Mouse (Mus musculus) neural tube, embryonic 11.5 days (tissue): Measurements from ENCODE around the gene Asb16. TPM values are rescaled to one million over a fixed set of nuclear protein-coding genes. Genes with fewer than 3 reads are reported as not detected.
"Not testable (repeated sequence)": the region's sequence is repeated elsewhere in the genome, so short reads cannot be mapped to it uniquely, and the experiment has no call there.

Experiments used
- ATAC-seq: fragments of 200-750 bp; cut with Nextera tagmentation; 2 replicates; pipeline ENCODE4 v1.8.0; 2017; ENCODE audit warnings: moderate number of reproducible peaks, mild to moderate bottlenecking, moderate TSS enrichment, moderate library complexity; ENCODE audit not compliant: insufficient read depth, low FRiP score, low TSS enrichment
- DNase-seq: peaks from one replicate; pipeline ENCODE4 v3.0.0-alpha.2; 2015; ENCODE audit warnings: low spot score
- H3K27ac ChIP-seq: fragments of 300-500 bp; sonication (generic); 2 replicates; pipeline ENCODE4 v1.5.1; 2014; ENCODE audit warnings: low read depth, mild to moderate bottlenecking, low read length
- H3K27me3 ChIP-seq: fragments of 300-500 bp; sonication (generic); 2 replicates; pipeline ENCODE4 v1.6.1; 2014; ENCODE audit warnings: mild to moderate bottlenecking, low read length, mixed read lengths; ENCODE audit not compliant: control insufficient read depth, insufficient read depth
- H3K36me3 ChIP-seq: fragments of 300-500 bp; sonication (generic); 2 replicates; pipeline ENCODE4 v1.6.1; 2014; ENCODE audit warnings: mild to moderate bottlenecking, low read length, moderate library complexity, mixed read lengths; ENCODE audit not compliant: control insufficient read depth, insufficient read depth
- H3K4me1 ChIP-seq: fragments of 300-500 bp; sonication (generic); 2 replicates; pipeline ENCODE4 v1.6.1; 2014; ENCODE audit warnings: low read length, mixed read lengths; ENCODE audit not compliant: control insufficient read depth, insufficient read depth
- H3K4me2 ChIP-seq: fragments of 300-500 bp; sonication (generic); 2 replicates; pipeline ENCODE4 v1.6.1; 2014; ENCODE audit warnings: low read depth, mild to moderate bottlenecking, moderate library complexity
- H3K4me3 ChIP-seq: fragments of 300-500 bp; sonication (generic); 2 replicates; pipeline ENCODE4 v1.5.1; 2014; ENCODE audit warnings: low read depth, low read length
- H3K9ac ChIP-seq: fragments of 300-500 bp; sonication (generic); 2 replicates; pipeline ENCODE4 v1.6.1; 2014; ENCODE audit warnings: mild to moderate bottlenecking, low read length
- H3K9me3 ChIP-seq: fragments of 300-500 bp; sonication (generic); 2 replicates; pipeline ENCODE4 v1.6.1; 2016; ENCODE audit warnings: low read length; ENCODE audit not compliant: control insufficient read depth
- WGBS: fragments of 180-500 bp; shearing (Covaris S2); extraction: QIAGEN DNeasy Blood & Tissue Kit; methylation state at CpG from one replicate; pipeline ENCODE4 v1.1.7; 2014; 5-methylcytosine and 5-hydroxymethylcytosine counted together
- polyA plus RNA-seq: library from polyadenylated mRNA; unstranded; fragments of >200 nt; fragmentation: Nextera tagmentation; extraction: Ambion mirVana; gene quantifications from 2 replicates; pipeline ENCODE4 v1.2.1, GENCODE M21; 2014

The Asb16 gene
- polyA plus RNA-seq, 1 experiment from 2014 or later, result not detected

GRCm38 (mm10) chr11:102266631-102267355 is 1.8 kb upstream of the Asb16 start:
- Histone ChIP-seq H3K4me3 (no peak overlapping the region), H3K9ac (no peak overlapping the region), H3K4me2 (no peak overlapping the region), H3K9me3 (no peaks in the 10 kb centered on the region), H3K27me3 (no peaks in the 10 kb centered on the region), H3K4me1 (peaks cover 4% of the 10 kb centered on the region), H3K27ac (no peak overlapping the region), H3K36me3 (no peaks in the 10 kb centered on the region)
- ATAC-seq, result no peak
- DNase-seq, result no peak
- WGBS, result 90% methylated on average over 8 of the region's 8 CpGs

- H3K9ac ChIP-seq, result no peak overlapping the region
- no peak overlapping the region for H3K4me3 ChIP-seq
- 13% methylated on average over 11 of the region's 11 CpGs for WGBS
- H3K27ac ChIP-seq, result no peak overlapping the region
- H3K4me2 ChIP-seq, result no peak overlapping the region
- DNase-seq, result peak; percentile 75
- H3K27me3 ChIP-seq, result no peaks in the 10 kb centered on the region
- H3K36me3 ChIP-seq, result no peaks in the 10 kb centered on the region
- no peaks in the 10 kb centered on the region for H3K9me3 ChIP-seq
- peaks cover 4% of the 10 kb centered on the region for H3K4me1 ChIP-seq
- ATAC-seq, result no peak
Observed at GRCm38 (mm10) chr11:102267480-102267879, 1.1 kb upstream of the Asb16 start.

- Histone ChIP-seq H3K4me1 (peaks cover 7% of the 10 kb centered on the region), H3K27ac (no peak overlapping the region), H3K9ac (peak overlapping the region; percentile 49), H3K4me2 (peak overlapping the region; percentile 74), H3K4me3 (peak overlapping the region; percentile 35), H3K9me3 (no peaks in the 10 kb centered on the region), H3K27me3 (peaks cover 3% of the 10 kb centered on the region; the same call in 1 of the 2 replicates), H3K36me3 (no peaks in the 10 kb centered on the region)
- ATAC-seq, result peak; percentile 35
- WGBS, result under 1% methylated on average over 33 of the region's 33 CpGs
- peak; percentile 68 for DNase-seq
Observed at GRCm38 (mm10) chr11:102276411-102276915, 7.9 kb downstream of the Asb16 start.

- Histone ChIP-seq H3K4me2 (no peak overlapping the region), H3K36me3 (no peaks in the 10 kb centered on the region), H3K4me1 (peaks cover 7% of the 10 kb centered on the region), H3K9me3 (no peaks in the 10 kb centered on the region), H3K9ac (no peak overlapping the region), H3K27ac (no peak overlapping the region), H3K27me3 (peaks cover 3% of the 10 kb centered on the region; the same call in 1 of the 2 replicates), H3K4me3 (no peak overlapping the region)
- no peak for ATAC-seq
- WGBS, result 68% methylated on average over 7 of the region's 12 CpGs
- no peak for DNase-seq
Observed at GRCm38 (mm10) chr11:102277754-102278153, 9.2 kb downstream of the Asb16 start.

GRCm38 (mm10) chr11:102279595-102279994 is 11.1 kb downstream of the Asb16 start:
- Histone ChIP-seq H3K9me3 (no peaks in the 10 kb centered on the region), H3K36me3 (no peaks in the 10 kb centered on the region), H3K4me2 (no peak overlapping the region), H3K27me3 (peaks cover 3% of the 10 kb centered on the region; the same call in 1 of the 2 replicates), H3K4me3 (no peak overlapping the region), H3K27ac (no peak overlapping the region), H3K4me1 (peaks cover 7% of the 10 kb centered on the region), H3K9ac (no peak overlapping the region)
- no peak for DNase-seq
- no peak for ATAC-seq
- WGBS, result 95% methylated on average over 3 of the region's 3 CpGs

- not testable (repeated sequence) for ATAC-seq
Observed at GRCm38 (mm10) chr11:102280267-102280666, 11.7 kb downstream of the Asb16 start.

GRCm38 (mm10) chr11:102283922-102284321 is 15.4 kb downstream of the Asb16 start:
- Histone ChIP-seq H3K27ac (no peak overlapping the region), H3K9ac (no peak overlapping the region), H3K4me3 (no peak overlapping the region), H3K27me3 (no peaks in the 10 kb centered on the region), H3K36me3 (peaks cover 4% of the 10 kb centered on the region; the same call in 1 of the 2 replicates), H3K9me3 (no peaks in the 10 kb centered on the region), H3K4me2 (peak overlapping the region; percentile 34), H3K4me1 (peaks cover 10% of the 10 kb centered on the region)
- no peak for ATAC-seq
- no peak for DNase-seq
- 87% methylated on average over 6 of the region's 6 CpGs for whole genome bisulfite sequencing

More at GRCm38 (mm10) chr11:102280267-102280666, 11.7 kb downstream of the Asb16 start:
- not testable (repeated sequence) for H3K4me1 ChIP-seq, H3K27ac ChIP-seq, H3K36me3 ChIP-seq, H3K4me2 ChIP-seq, H3K4me3 ChIP-seq, H3K9me3 ChIP-seq, H3K9ac ChIP-seq, DNase-seq, H3K27me3 ChIP-seq
- WGBS, result 71% methylated on average over 6 of the region's 6 CpGs

GRCm38 (mm10) chr11:102284501-102285094 is 16.1 kb downstream of the Asb16 start, which contains the start of gene Tmub2:
Gene Tmub2, plus strand, starts transcription at chr11:102284931.
- Histone ChIP-seq H3K27me3 (no peaks in the 10 kb centered on the region), H3K9me3 (no peaks in the 10 kb centered on the region), H3K4me1 (peaks cover 10% of the 10 kb centered on the region), H3K4me2 (peak within 1 kb of the TSS; percentile 71), H3K36me3 (peaks cover 4% of the 10 kb centered on the region; the same call in 1 of the 2 replicates), H3K27ac (0 out of 2 replicates have a peak within 1 kb of the TSS, but pooled peaks have one; percentile 44), H3K4me3 (peak within 1 kb of the TSS; percentile 83), H3K9ac (peak within 1 kb of the TSS; percentile 67)
- ATAC-seq (peak; percentile 86), DNase-seq (peak; percentile 98)
- under 1% methylated on average over 32 of the region's 32 CpGs for whole genome bisulfite sequencing
